Mouse (Mus musculus): ENCODE measurements around the gene Nhlrc1. TPM values are rescaled to one million over a fixed set of nuclear protein-coding genes. Genes with fewer than 3 reads are reported as not detected.

Nhlrc1 gene
- total and polyA plus RNA-seq, 3 experiments = not detected

- Histone ChIP-seq H3K79me2 (ENCODE audit: control insufficient read depth, insufficient read depth, low read length, poor library complexity) (no peaks in the 10 kb centered on the region), H3K4me1 (ENCODE audit: control insufficient read depth in 1 of 2, insufficient read depth in 2 of 2, low read length in 2 of 2) (no peaks in the 10 kb centered on the region), H3K27me3 (ENCODE audit: control insufficient read depth in 1 of 2, insufficient read depth in 2 of 2, low read length in 2 of 2) (no peaks in the 10 kb centered on the region), H3K36me3 (ENCODE audit: control insufficient read depth in 1 of 2, insufficient read depth in 2 of 2, low read length in 2 of 2) (no peaks in the 10 kb centered on the region), H3K4me3 (ENCODE audit: control insufficient read depth in 1 of 2, insufficient read depth in 1 of 2, low read depth in 2 of 2, low read length in 2 of 2) (no peak overlapping the region), H3K27ac (ENCODE audit: control insufficient read depth, low read depth, low read length) (no peak overlapping the region), H3K9me3 (replicated peaks; ENCODE audit: insufficient read depth, low read length) (no peaks in the 10 kb centered on the region), H3K9ac (ENCODE audit: control insufficient read depth, low read depth, low read length, poor library complexity, severe bottlenecking) (no peak overlapping the region)
- no peak for DNase-seq (ENCODE audit: low read depth, low spot score)
- TF ChIP-seq MEF2A (IDR thresholded peaks at IDR 0.05; ENCODE audit: extremely low read depth, insufficient replicate concordance, low read depth, low read length, poor library complexity, severe bottlenecking) (no peak), BHLHE40 (IDR thresholded peaks at IDR 0.05; ENCODE audit: borderline replicate concordance, low read depth, low read length) (no peak), KAT2A (conservative IDR thresholded peaks at IDR 0.05; ENCODE audit: low read depth, low read length) (no peak), EP300 (IDR thresholded peaks at IDR 0.05; ENCODE audit: low read depth in 1 of 2, low read length in 2 of 2) (no peak), CTCF (IDR thresholded peaks at IDR 0.05 in 2 of 3, conservative IDR thresholded peaks at IDR 0.05 in 1 of 3; ENCODE audit: control insufficient read depth in 1 of 3, insufficient read depth in 1 of 3, low read depth in 2 of 3, low read length in 3 of 3, poor library complexity in 1 of 3, severe bottlenecking in 1 of 3) (no peak), SMC3 (IDR thresholded peaks at IDR 0.05; ENCODE audit: low read depth, low read length) (no peak), HCFC1 (IDR thresholded peaks at IDR 0.05; ENCODE audit: low read depth, low read length) (no peak), ZKSCAN1 (IDR thresholded peaks at IDR 0.05; ENCODE audit: low read depth, low read length) (no peak), TBP (IDR thresholded peaks at IDR 0.05; ENCODE audit: low read depth, low read length) (no peak), ZMIZ1 (IDR thresholded peaks at IDR 0.05; ENCODE audit: low read depth, low read length) (no peak), E2F4 (IDR thresholded peaks at IDR 0.05; ENCODE audit: borderline replicate concordance, low read depth, low read length) (no peak), RAD21 (IDR thresholded peaks at IDR 0.05; ENCODE audit: low read depth, low read length) (no peak)
These were observed 41.5 kb upstream of the Nhlrc1 start for GRCm38 (mm10) chr13:47056126-47056525.

- H3K27me3 ChIP-seq (ENCODE audit: control insufficient read depth in 1 of 2, insufficient read depth in 2 of 2, low read length in 2 of 2) = no peaks in the 10 kb centered on the region
- no peak overlapping the region for H3K4me3 ChIP-seq (ENCODE audit: control insufficient read depth in 1 of 2, insufficient read depth in 1 of 2, low read depth in 2 of 2, low read length in 2 of 2)
- no peaks in the 10 kb centered on the region for H3K79me2 ChIP-seq (ENCODE audit: control insufficient read depth, insufficient read depth, low read length, poor library complexity)
- H3K9me3 ChIP-seq (replicated peaks; ENCODE audit: insufficient read depth, low read length) = no peaks in the 10 kb centered on the region
- no peak overlapping the region for H3K9ac ChIP-seq (ENCODE audit: control insufficient read depth, low read depth, low read length, poor library complexity, severe bottlenecking)
- TF ChIP-seq E2F4 (IDR thresholded peaks at IDR 0.05; ENCODE audit: borderline replicate concordance, low read depth, low read length) = no peak
- no peak for TF ChIP-seq ZC3H11A (IDR thresholded peaks at IDR 0.05; ENCODE audit: low read depth, low read length)
- TF ChIP-seq USF2 (IDR thresholded peaks at IDR 0.05; ENCODE audit: borderline replicate concordance in 1 of 2, insufficient read depth in 1 of 2, low read depth in 1 of 2, low read length in 2 of 2) = no peak
- TF ChIP-seq ZKSCAN1 (IDR thresholded peaks at IDR 0.05; ENCODE audit: low read depth, low read length) = no peak
- no peaks in the 10 kb centered on the region for H3K36me3 ChIP-seq (ENCODE audit: control insufficient read depth in 1 of 2, insufficient read depth in 2 of 2, low read length in 2 of 2)
- no peaks in the 10 kb centered on the region for H3K4me1 ChIP-seq (ENCODE audit: control insufficient read depth in 1 of 2, insufficient read depth in 2 of 2, low read length in 2 of 2)
- H3K27ac ChIP-seq (ENCODE audit: control insufficient read depth, low read depth, low read length) = no peak overlapping the region
- DNase-seq (ENCODE audit: low read depth, low spot score) = no peak
These were observed 39.3 kb upstream of the Nhlrc1 start for GRCm38 (mm10) chr13:47053971-47054370.

- Histone ChIP-seq H3K9ac (ENCODE audit: control insufficient read depth, low read depth, low read length, poor library complexity, severe bottlenecking) (no peak overlapping the region), H3K79me2 (ENCODE audit: control insufficient read depth, insufficient read depth, low read length, poor library complexity) (no peaks in the 10 kb centered on the region; the same call in 1 of the 2 replicates), H3K4me3 (ENCODE audit: control insufficient read depth in 1 of 2, insufficient read depth in 1 of 2, low read depth in 2 of 2, low read length in 2 of 2) (no peak overlapping the region), H3K27me3 (ENCODE audit: control insufficient read depth in 1 of 2, insufficient read depth in 2 of 2, low read length in 2 of 2) (no peaks in the 10 kb centered on the region), H3K9me3 (replicated peaks; ENCODE audit: insufficient read depth, low read length) (no peaks in the 10 kb centered on the region), H3K4me1 (ENCODE audit: control insufficient read depth in 1 of 2, insufficient read depth in 2 of 2, low read length in 2 of 2) (no peaks in the 10 kb centered on the region), H3K27ac (ENCODE audit: control insufficient read depth, low read depth, low read length) (no peak overlapping the region), H3K36me3 (ENCODE audit: control insufficient read depth in 1 of 2, insufficient read depth in 2 of 2, low read length in 2 of 2) (no peaks in the 10 kb centered on the region)
- no peak for DNase-seq (ENCODE audit: low read depth, low spot score)
- TF ChIP-seq USF1 (IDR thresholded peaks at IDR 0.05; ENCODE audit: low read depth, low read length) = no peak
- TF ChIP-seq NRF1 (IDR thresholded peaks at IDR 0.05; ENCODE audit: insufficient read depth, low read depth, low read length, poor library complexity, severe bottlenecking) = no peak
- no peak for TF ChIP-seq CHD1 (IDR thresholded peaks at IDR 0.05; ENCODE audit: low read depth, low read length)
- TF ChIP-seq ETS1 (IDR thresholded peaks at IDR 0.05; ENCODE audit: low read depth, low read length) = no peak
- TF ChIP-seq CTCF (IDR thresholded peaks at IDR 0.05 in 2 of 3, conservative IDR thresholded peaks at IDR 0.05 in 1 of 3; ENCODE audit: control insufficient read depth in 1 of 3, insufficient read depth in 1 of 3, low read depth in 2 of 3, low read length in 3 of 3, poor library complexity in 1 of 3, severe bottlenecking in 1 of 3) = no peak
- no peak for TF ChIP-seq EP300 (IDR thresholded peaks at IDR 0.05; ENCODE audit: low read depth in 1 of 2, low read length in 2 of 2)
- TF ChIP-seq RCOR1 (IDR thresholded peaks at IDR 0.05; ENCODE audit: low read depth, low read length) = no peak
- no peak for TF ChIP-seq MYC (IDR thresholded peaks at IDR 0.05; ENCODE audit: low read depth, low read length)
- no peak for TF ChIP-seq ELF1 (IDR thresholded peaks at IDR 0.05; ENCODE audit: low read depth, low read length)
- no peak for TF ChIP-seq POLR2AphosphoS2 (IDR thresholded peaks at IDR 0.05; ENCODE audit: low read length)
- TF ChIP-seq MAZ (IDR thresholded peaks at IDR 0.05; ENCODE audit: low read depth, low read length) = no peak
- TF ChIP-seq KAT2A (conservative IDR thresholded peaks at IDR 0.05; ENCODE audit: low read depth, low read length) = no peak
- no peak for TF ChIP-seq ZKSCAN1 (IDR thresholded peaks at IDR 0.05; ENCODE audit: low read depth, low read length)
- no peak for TF ChIP-seq GATA1 (IDR thresholded peaks at IDR 0.05; ENCODE audit: low read depth, low read length)
- no peak for TF ChIP-seq MYB (IDR thresholded peaks at IDR 0.05; ENCODE audit: low read depth, low read length)
These were observed 35.4 kb upstream of the Nhlrc1 start for GRCm38 (mm10) chr13:47050009-47050408.

Data from MEL (cell line).